In genomic region chr9:51042136-51042535, GRCm38 (mm10) we compare ENCODE assay signal across 30 mouse cellular contexts. TPM values are rescaled to one million over a fixed set of nuclear protein-coding genes. Genes with fewer than 3 reads are reported as not detected.
"Had no signal": no experiment of that assay in that cellular context is flagged by ENCODE, and none has a peak within 500 bp of the region (broad histone marks: within the 10 kb centered on the region; RNA-seq: fewer than 3 reads in every experiment).

No protein-coding gene starts in this region.

- H3K27me3 ChIP-seq: liver, embryonic 15.5 days; neural tube, embryonic 12.5 days; neural tube, embryonic 15.5 days; stomach, embryonic 15.5 days had no signal

- DNase-seq: kidney, adult 2 months; kidney, postnatal 25 days; layer of hippocampus, adult 9-11 months; lung, adult 18-20 months; lung, postnatal 14 days; lung, postnatal 4 days; midbrain, embryonic 14.5 days; right cerebral cortex, adult 18-20 months; right cerebral cortex, postnatal 14 days; spleen, adult 18-20 months; thymus, postnatal 36 days had no signal

- H3K4me2 ChIP-seq: liver, embryonic 15.5 days; midbrain, embryonic 11.5 days; neural tube, embryonic 12.5 days; neural tube, embryonic 15.5 days; stomach, embryonic 15.5 days had no signal

- H3K36me3 ChIP-seq: liver, embryonic 15.5 days; neural tube, embryonic 12.5 days; neural tube, embryonic 15.5 days; stomach, embryonic 15.5 days had no signal

- H3K4me3 ChIP-seq: layer of hippocampus, adult 2 months; liver, embryonic 15.5 days; neural tube, embryonic 12.5 days; neural tube, embryonic 15.5 days; stomach, embryonic 15.5 days had no signal

RNA-seq across cellular contexts. Expression of gene Btg4, which starts 18.6 kb away (rescaled TPM):
- total RNA-seq: layer of hippocampus, adult 2 months; layer of hippocampus, postnatal 25 days; left cerebral cortex, adult 18-20 months; left cerebral cortex, postnatal 36 days; liver, adult 2 months; megakaryocyte-erythroid progenitor cell, adult 5-6 weeks; midbrain, postnatal 0 days had no signal
- polyA plus RNA-seq: kidney, adult 2 months; kidney, embryonic 14.5 days; kidney, postnatal 0 days; large intestine, adult 2 months; limb, embryonic 11.5 days; limb, embryonic 14.5 days; liver, adult 2 months; liver, embryonic 15.5 days; midbrain, embryonic 11.5 days; midbrain, embryonic 14.5 days; midbrain, postnatal 0 days; neural tube, embryonic 12.5 days; neural tube, embryonic 15.5 days; stomach, embryonic 15.5 days; urinary bladder, adult 2 months had no signal

RNA-seq across cellular contexts. Expression of gene Layn, which starts 34.8 kb away (rescaled TPM):
- total RNA-seq: megakaryocyte-erythroid progenitor cell, adult 5-6 weeks had no signal

RNA-seq across cellular contexts. Expression of gene 4833427G06Rik, which starts 59.7 kb away (rescaled TPM):
- total RNA-seq: layer of hippocampus, adult 2 months; layer of hippocampus, postnatal 25 days; left cerebral cortex, adult 18-20 months; left cerebral cortex, postnatal 36 days; liver, adult 2 months; megakaryocyte progenitor cell, adult 5-6 weeks; megakaryocyte-erythroid progenitor cell, adult 5-6 weeks; midbrain, postnatal 0 days had no signal
- polyA plus RNA-seq: kidney, adult 2 months; kidney, embryonic 14.5 days; kidney, postnatal 0 days; large intestine, adult 2 months; limb, embryonic 11.5 days; liver, adult 2 months; liver, embryonic 15.5 days; midbrain, embryonic 11.5 days; midbrain, embryonic 14.5 days; stomach, embryonic 15.5 days; urinary bladder, adult 2 months had no signal
